Mouse (Mus musculus) liver, embryonic 14.5 days (tissue): ENCODE results near the gene Ppm1g. TPM values are rescaled to one million over a fixed set of nuclear protein-coding genes. Genes with fewer than 3 reads are reported as not detected.

Experiments used
- ATAC-seq: fragments of 200-750 bp; cut with Nextera tagmentation; 2 replicates; pipeline ENCODE4 v1.8.0; 2017; ENCODE audit warnings: moderate number of reproducible peaks, mild to moderate bottlenecking, moderate library complexity; ENCODE audit not compliant: insufficient read depth
- DNase-seq, 3 experiments: peaks; one replicate each; pipeline ENCODE4 v3.0.0-alpha.2; 2012 to 2013; ENCODE audit warnings: low read depth in 3 of 3, low spot score in 3 of 3
- H3K27ac ChIP-seq: fragments of 300-500 bp; sonication (generic); 2 replicates; pipeline ENCODE4 v1.5.1; 2014; ENCODE audit warnings: moderate library complexity, mild to moderate bottlenecking, control low read depth, inconsistent platforms
- H3K27me3 ChIP-seq: fragments of 300-500 bp; sonication (generic); 2 replicates; pipeline ENCODE4 v1.6.1; 2014; ENCODE audit warnings: mild to moderate bottlenecking, low read length, moderate library complexity; ENCODE audit not compliant: control insufficient read depth, insufficient read depth
- H3K36me3 ChIP-seq: fragments of 300-500 bp; sonication (generic); replicated peaks from 2 replicates; pipeline ENCODE4 v1.6.1; 2014; ENCODE audit warnings: low read depth; ENCODE audit not compliant: control insufficient read depth, insufficient read depth
- H3K4me1 ChIP-seq, 2 experiments: fragments of 200-500 bp in 1 of 2; fragments of 300-500 bp in 1 of 2; sonication (generic) in 1 of 2; replicated peaks; 2 replicates each; pipeline ENCODE4 v1.6.1; 2012 to 2014; ENCODE audit warnings: antibody characterized with exemption in 1 of 2, inconsistent platforms in 1 of 2, low read length in 1 of 2; ENCODE audit not compliant: control insufficient read depth in 2 of 2, insufficient read depth in 2 of 2
- H3K4me2 ChIP-seq: fragments of 300-500 bp; sonication (generic); 2 replicates; pipeline ENCODE4 v1.6.1; 2014; ENCODE audit warnings: low read depth, mild to moderate bottlenecking, control low read depth, moderate library complexity
- H3K4me3 ChIP-seq, 2 experiments: fragments of 200-500 bp in 1 of 2; fragments of 300-500 bp in 1 of 2; sonication (generic) in 1 of 2; 2 replicates each; pipeline ENCODE4 v1.5.1; 2012 to 2014; ENCODE audit warnings: low read depth in 2 of 2, low read length in 2 of 2, mild to moderate bottlenecking in 2 of 2, control low read depth in 1 of 2, inconsistent platforms in 1 of 2, moderate library complexity in 1 of 2; ENCODE audit not compliant: insufficient read depth in 1 of 2
- H3K9ac ChIP-seq: fragments of 300-500 bp; sonication (generic); replicated peaks from 2 replicates; pipeline ENCODE4 v1.6.1; 2014; ENCODE audit warnings: mild to moderate bottlenecking, control low read depth, moderate library complexity
- H3K9me3 ChIP-seq: fragments of 300-500 bp; sonication (generic); 2 replicates; pipeline ENCODE4 v1.6.1; 2016; ENCODE audit warnings: low read length, mixed read lengths; ENCODE audit not compliant: control insufficient read depth
- CTCF ChIP-seq: IDR thresholded peaks from 2 replicates; pipeline ENCODE4 v1.5.1; 2016; ENCODE audit warnings: antibody characterized with exemption, low read depth, control low read depth
- EP300 ChIP-seq: IDR thresholded peaks from 2 replicates; pipeline ENCODE4 v1.6.1; 2016; ENCODE audit warnings: antibody characterized with exemption, low read depth
- WGBS: fragments of 180-500 bp; shearing (Covaris S2); extraction: QIAGEN DNeasy Blood & Tissue Kit; methylation state at CpG from one replicate; pipeline ENCODE4 v1.1.7; 2014; ENCODE audit not compliant: insufficient replicate concordance; 5-methylcytosine and 5-hydroxymethylcytosine counted together
- polyA plus RNA-seq, 2 experiments: library from polyadenylated mRNA; depleted of rRNA in 1 of 2; stranded (reverse) in 1 of 2; unstranded in 1 of 2; fragments of >200 nt; fragmentation: Nextera tagmentation in 1 of 2; extraction: Ambion mirVana in 1 of 2; gene quantifications; 2 replicates each; pipeline versions ENCODE4 v1.2.1 to v1.2.3; 2012 to 2014

Ppm1g gene
- polyA plus RNA-seq, 2 experiments, result 98.9 to 115 TPM

GRCm38 (mm10) chr5:31197072-31197471, 23.4 kb downstream of the Ppm1g start:
- 90% methylated on average over 12 of the region's 12 CpGs for WGBS

GRCm38 (mm10) chr5:31196207-31196606, 24.3 kb downstream of the Ppm1g start:
- no peaks in the 10 kb centered on the region for H3K27me3 ChIP-seq
- no peaks in the 10 kb centered on the region; the same call in 1 of the 2 replicates for H3K9me3 ChIP-seq
- no peak for TF ChIP-seq EP300
- no peak for TF ChIP-seq CTCF
- no peak overlapping the region for H3K27ac ChIP-seq
- H3K9ac ChIP-seq, result no peak overlapping the region
- no peak for DNase-seq
- peaks cover 5 to 11% of the 10 kb centered on the region in 2 experiments for H3K4me1 ChIP-seq
- 88% methylated on average over 10 of the region's 10 CpGs for WGBS
- ATAC-seq, result no peak
- H3K36me3 ChIP-seq, result peaks cover 56% of the 10 kb centered on the region
- no peak overlapping the region for H3K4me3 ChIP-seq
- H3K4me2 ChIP-seq, result no peak overlapping the region

More at GRCm38 (mm10) chr5:31197072-31197471, 23.4 kb downstream of the Ppm1g start:
- Histone ChIP-seq H3K4me1 (peaks cover 2 to 11% of the 10 kb centered on the region in 2 experiments), H3K9me3 (no peaks in the 10 kb centered on the region; the same call in 1 of the 2 replicates), H3K27me3 (no peaks in the 10 kb centered on the region), H3K9ac (no peak overlapping the region), H3K4me2 (no peak overlapping the region), H3K4me3 (no peak overlapping the region), H3K27ac (no peak overlapping the region), H3K36me3 (peaks cover 56% of the 10 kb centered on the region)
- DNase-seq, result no peak
- no peak for TF ChIP-seq EP300
- no peak for TF ChIP-seq CTCF
- ATAC-seq, result no peak

GRCm38 (mm10) chr5:31195671-31196070, 24.8 kb downstream of the Ppm1g start:
- DNase-seq (no peak), ATAC-seq (no peak)
- peaks cover 57% of the 10 kb centered on the region for H3K36me3 ChIP-seq
- peaks cover 5 to 11% of the 10 kb centered on the region in 2 experiments for H3K4me1 ChIP-seq
- no peak overlapping the region for H3K4me2 ChIP-seq
- no peak overlapping the region for H3K27ac ChIP-seq
- no peaks in the 10 kb centered on the region for H3K27me3 ChIP-seq
- 79% methylated on average over 4 of the region's 4 CpGs for WGBS
- H3K9me3 ChIP-seq, result no peaks in the 10 kb centered on the region; the same call in 1 of the 2 replicates
- TF ChIP-seq CTCF (no peak), EP300 (no peak)
- H3K9ac ChIP-seq, result no peak overlapping the region
- no peak overlapping the region for H3K4me3 ChIP-seq

GRCm38 (mm10) chr5:31194486-31195485, 25.7 kb downstream of the Ppm1g start:
- DNase-seq (no peak), ATAC-seq (no peak)
- Histone ChIP-seq H3K36me3 (peaks cover 58% of the 10 kb centered on the region), H3K4me1 (peaks cover 5 to 11% of the 10 kb centered on the region in 2 experiments), H3K4me2 (peak overlapping the region; percentile 81), H3K27me3 (no peaks in the 10 kb centered on the region), H3K27ac (no peak overlapping the region), H3K4me3 (peak overlapping the region in 1 of 2 experiments; percentile 79; a peak in 2 of 4 replicates), H3K9ac (peak overlapping the region; percentile 90), H3K9me3 (no peaks in the 10 kb centered on the region)
- WGBS, result 86% methylated on average over 16 of the region's 16 CpGs
- TF ChIP-seq CTCF (no peak), EP300 (no peak)

- ATAC-seq, result peak; percentile 1
- peaks cover 53% of the 10 kb centered on the region for H3K36me3 ChIP-seq
- WGBS, result 7% methylated on average over 25 of the region's 25 CpGs
Measured at GRCm38 (mm10) chr5:31193631-31194281, 26.7 kb downstream of the Ppm1g start.

More at GRCm38 (mm10) chr5:31193631-31194281, 26.7 kb downstream of the Ppm1g start:
- DNase-seq, result no peak
- peak overlapping the region; percentile 81 for H3K4me2 ChIP-seq
- H3K27me3 ChIP-seq, result no peaks in the 10 kb centered on the region
- H3K27ac ChIP-seq, result peak overlapping the region; percentile 75
- H3K4me3 ChIP-seq, result peak overlapping the region; percentile 79 to 83
- peak overlapping the region; percentile 90 for H3K9ac ChIP-seq
- peaks cover 5 to 11% of the 10 kb centered on the region in 2 experiments for H3K4me1 ChIP-seq
- TF ChIP-seq CTCF (no peak), EP300 (no peak)
- H3K9me3 ChIP-seq, result no peaks in the 10 kb centered on the region
